Mouse (Mus musculus): ENCODE measurements around the gene Aldh4a1.

The Aldh4a1 gene

DNA sequence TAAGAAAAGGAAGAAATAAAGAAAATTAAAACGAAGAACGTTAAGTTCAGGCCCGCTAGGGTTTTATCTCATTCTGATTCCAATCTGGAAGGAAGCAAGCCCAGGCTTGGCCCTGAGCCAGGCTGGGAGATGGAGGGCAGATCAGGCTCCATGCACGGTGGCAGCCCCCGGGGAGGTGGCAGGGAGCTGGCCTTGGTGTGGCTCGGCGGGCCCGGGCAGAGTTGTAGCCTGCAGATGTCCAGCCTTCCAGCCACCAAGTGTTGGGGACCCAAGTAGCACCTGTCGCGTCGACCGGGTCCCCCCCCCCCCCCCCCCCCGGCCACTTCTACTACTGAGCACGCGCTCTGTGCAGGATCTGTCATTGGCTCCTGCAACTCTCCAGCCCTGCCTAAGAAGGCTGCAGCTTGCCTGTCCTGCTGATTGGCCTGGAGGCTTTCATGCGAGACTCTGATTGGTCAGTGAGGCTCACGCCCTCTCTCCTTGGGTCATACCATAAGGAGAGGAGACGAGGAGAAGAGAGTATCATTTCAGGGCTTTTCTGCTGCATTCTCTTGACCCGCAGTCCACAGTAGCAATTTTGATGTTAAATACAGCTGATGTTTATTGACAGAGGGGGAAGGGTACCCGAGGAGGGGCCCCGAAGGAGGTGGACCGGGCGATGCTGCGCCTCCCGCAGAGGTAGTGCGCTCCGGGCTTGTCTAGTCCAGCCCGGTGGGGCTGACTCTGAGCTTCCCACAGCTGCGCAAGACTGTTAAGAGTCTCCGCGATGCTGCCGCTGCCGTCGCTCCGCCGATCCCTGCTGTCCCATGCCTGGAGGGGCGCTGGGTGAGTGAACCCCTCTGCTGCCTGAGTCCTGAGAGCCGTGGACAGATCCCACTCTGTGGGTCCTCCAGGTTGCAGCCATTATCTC, at the start of gene Aldh4a1:
Gene Aldh4a1, plus strand, starts transcription at position 494 of the 910 bp plus-strand sequence.
- DNase-seq (ENCODE audit: low read depth, low spot score) = peak; percentile 97

DNA sequence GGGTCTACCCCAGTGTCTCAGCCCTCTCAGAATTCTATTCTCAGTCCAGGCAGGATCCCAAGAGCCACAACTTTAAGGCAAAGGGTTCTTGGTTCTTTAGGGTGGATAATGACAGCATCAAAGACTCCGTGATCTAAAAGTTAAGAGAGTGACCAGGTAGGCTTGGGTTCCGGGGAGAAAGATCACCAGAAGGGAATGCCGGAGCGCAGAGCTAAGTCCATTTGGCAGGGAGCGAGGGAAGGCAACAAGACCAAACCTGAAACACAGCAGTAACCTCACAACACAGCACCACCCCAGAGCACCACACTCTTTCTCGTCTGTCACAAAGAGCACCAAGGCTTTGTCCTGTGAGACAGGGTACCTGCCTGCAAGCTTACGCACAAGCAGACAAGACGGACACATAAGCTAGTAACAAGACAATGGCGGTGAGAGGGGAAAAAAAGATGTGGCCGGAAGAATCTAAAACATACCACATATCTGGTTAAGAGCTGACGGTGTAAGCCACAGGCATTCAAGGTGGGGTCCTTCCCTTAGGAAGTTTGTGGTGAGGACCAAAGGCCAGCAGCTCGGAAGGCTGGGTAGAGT, 49.6 kb upstream of the Aldh4a1 start:
- DNase-seq (ENCODE audit: low read depth, low spot score) = no peak

DNA sequence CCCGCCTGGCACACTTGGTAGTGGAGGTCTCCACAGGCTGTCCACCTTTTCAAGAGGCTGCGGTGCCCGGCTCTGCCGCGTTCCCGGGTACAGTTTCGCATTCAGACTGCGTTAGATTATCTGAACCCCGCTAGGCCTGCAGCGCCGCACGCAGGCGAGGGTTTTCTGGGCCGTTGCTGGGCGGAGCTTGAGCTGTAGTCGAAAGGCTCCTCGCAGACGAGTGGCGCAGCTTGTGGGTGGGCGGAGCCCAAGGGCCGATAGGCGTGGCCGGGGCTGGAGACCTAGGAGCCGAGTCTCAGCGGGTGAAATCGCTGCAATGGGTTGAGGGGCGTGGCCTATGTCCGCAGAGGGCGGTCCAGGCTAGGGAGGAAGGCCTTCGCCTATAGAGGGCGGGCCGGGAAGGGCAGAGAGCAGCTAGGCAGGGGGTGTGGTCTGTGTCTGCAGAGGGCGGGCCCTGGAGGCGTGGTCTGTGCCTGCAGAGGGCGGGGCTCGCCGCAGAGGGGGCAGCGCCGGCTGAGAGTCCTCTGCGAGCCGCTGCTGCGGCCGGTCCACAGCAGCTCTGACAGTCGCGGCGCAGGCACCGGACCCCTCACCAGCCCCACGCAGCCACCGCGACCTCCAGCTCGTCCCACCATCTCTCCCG, 48.4 kb upstream of the Aldh4a1 start:
- DNase-seq (ENCODE audit: low read depth, low spot score) = peak; percentile 100

DNA sequence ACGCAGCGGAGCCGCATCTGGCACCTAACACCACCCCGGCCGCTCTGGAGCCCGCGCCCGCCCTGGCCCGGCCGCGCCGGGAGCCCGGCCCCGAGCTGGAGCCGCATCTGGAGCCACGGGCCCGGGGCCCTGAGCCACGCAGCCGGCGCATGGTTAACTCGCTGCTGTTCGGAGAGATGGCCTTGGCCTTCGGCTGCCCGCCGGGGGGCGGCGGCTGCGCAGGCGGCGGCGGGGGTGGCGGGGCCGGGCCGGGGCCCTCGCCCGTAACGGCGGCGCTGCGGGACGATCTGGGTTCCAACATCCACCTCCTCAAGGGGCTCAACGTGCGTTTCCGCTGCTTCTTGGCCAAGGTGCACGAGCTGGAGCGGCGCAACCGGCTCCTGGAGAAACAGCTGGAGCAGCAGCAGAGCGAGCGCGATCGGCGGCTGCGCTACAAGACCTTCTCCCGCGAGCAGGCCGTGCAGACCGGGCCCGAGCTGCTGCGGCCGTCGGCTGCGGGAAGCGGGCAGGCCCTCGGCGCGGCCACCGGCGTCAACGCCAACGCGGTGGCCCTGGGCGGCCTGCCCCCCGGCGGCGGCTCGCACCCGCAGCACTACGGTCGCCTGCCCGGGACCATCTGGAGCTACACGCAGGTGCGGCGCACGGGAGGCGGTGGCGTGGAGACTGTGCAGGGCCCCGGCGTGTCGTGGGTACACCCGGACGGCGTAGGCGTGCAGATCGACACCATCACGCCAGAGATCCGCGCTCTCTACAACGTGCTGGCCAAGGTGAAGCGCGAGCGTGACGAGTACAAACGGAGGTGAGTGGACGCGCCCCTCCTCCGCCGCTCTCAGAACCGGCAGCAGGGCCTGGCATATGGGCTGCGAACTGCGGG, 47.6 kb upstream of the Aldh4a1 start:
- peak; percentile 62 for DNase-seq (ENCODE audit: low read depth, low spot score)

DNA sequence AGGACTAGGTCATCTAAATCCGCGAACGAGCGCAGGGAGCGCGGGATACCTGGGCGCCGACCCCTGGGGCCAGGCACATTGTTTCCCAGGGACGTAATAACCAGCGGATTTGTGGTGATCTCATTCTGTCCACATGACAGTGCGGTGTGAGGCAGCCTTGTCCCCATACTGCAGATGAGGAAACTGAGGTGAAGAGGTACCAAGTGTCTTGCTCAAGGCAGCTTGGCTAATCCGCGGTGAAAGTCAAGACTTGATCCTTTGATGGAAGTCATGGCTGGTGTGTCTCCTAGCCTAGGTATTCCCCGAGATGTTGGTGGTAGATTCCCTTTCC, 47.0 kb upstream of the Aldh4a1 start:
- DNase-seq (ENCODE audit: low read depth, low spot score) = peak; percentile 47

DNA sequence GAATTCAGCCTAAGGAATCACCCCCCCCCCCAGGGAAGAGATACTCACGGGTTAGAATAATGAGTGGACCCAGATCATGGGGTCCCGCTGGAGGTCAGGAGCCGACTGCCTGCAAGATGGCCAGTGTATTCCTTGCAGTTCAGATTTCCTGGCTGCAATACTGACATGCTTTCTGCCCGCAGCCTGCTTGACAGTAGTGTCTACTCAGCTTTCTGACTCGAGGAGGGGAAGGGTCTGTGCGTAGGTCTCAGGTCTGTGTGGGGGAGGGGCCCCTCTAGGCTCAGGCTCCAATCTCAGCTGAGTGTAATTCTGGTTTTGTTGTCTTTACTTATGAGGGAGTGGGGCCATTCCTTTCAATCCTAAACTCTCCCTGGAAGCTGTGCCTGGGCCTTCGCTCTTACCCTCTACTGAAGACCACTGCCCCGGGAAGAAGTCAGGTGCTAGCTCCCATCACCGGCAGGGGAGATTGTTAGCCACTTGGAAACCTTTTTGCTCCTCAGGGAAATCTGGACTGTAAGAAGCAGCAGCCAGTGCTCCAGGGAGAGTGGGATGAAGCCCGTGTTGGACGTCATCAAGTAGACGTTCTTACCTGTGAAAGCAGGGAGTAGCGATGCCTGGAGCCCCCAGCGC, 46.3 kb upstream of the Aldh4a1 start:
- DNase-seq (ENCODE audit: low read depth, low spot score) = no peak

DNA sequence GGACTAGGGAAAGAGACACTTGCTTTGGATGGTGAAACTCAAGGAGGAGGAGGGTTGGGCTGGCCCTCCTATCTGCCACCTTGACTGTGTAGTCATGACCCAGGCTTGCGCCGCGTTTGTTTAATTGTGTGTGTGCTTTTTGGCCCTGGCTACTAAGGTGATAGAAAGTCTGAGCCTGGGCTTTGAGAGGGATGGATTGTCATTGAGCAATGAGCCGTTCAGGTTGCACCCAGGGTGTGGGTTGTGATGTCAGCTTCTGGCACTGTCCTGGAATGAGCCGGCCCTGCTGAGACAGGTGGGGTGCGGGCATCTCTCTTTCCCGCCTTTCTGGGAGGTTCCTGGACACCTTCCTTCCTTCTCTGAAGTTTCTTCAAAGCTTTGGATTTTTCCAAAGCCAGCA, 45.7 kb upstream of the Aldh4a1 start:
- no peak for DNase-seq (ENCODE audit: low read depth, low spot score)

DNA sequence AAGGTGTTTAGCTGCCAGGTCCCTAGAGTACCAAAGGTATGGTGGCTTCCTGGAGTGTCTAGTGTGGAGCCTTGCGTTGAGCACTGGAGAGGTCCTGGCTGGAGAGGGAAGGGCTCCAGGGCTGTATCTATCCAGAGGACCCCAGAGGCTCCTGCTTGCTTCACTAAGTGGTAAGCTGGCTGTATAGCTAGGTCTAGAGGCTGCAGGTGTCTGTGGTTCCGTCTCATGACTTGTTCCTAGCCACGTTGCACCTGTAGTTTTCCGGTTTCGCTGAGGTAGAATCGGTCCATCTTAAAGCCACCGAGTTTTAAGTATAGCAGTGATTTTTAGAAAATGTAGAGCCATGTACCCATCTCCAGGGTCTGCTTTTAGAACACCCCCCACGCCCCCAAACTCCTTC, 44.3 kb upstream of the Aldh4a1 start:
- no peak for DNase-seq (ENCODE audit: low read depth, low spot score)

DNA sequence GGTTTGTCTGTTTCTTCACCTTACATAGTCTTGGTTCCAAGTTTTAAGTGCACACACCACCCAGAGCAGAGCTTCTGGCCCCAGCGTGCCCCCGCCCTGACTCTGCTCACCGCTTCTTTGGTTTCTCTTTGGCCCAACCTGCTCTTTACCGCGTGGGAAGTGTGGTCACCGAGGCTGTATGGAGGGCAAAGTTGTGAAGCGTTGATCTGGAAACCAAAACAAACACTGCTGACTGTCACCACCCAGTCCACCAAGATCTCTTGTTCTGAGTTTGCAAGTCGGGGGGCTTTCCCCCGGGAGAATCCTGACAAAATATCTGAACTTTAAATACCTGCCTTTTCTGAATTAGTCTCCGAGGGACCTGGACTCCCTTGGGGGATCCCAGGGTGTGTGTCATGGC, 43.7 kb upstream of the Aldh4a1 start:
- no peak for DNase-seq (ENCODE audit: low read depth, low spot score)

DNA sequence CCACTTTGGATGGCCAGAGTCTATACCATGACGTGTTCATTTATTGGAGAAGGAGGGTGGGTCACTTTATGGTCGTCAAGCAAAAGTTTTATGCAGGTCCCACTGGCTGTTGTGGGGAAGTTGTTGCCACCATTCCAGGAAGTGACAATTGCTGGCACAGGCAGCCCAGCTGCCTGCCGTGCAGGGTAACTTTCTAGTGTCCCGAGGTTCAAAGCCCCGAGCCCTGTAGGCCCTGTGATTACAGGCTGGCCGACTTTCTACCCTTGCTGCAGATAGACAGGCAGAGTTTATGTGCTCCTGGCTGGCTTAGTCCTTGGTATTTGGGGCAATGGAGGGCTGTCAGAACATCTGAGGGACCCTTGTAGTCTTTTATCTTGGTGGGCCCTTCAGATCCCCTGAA, 43.2 kb upstream of the Aldh4a1 start:
- no peak for DNase-seq (ENCODE audit: low read depth, low spot score)

DNA sequence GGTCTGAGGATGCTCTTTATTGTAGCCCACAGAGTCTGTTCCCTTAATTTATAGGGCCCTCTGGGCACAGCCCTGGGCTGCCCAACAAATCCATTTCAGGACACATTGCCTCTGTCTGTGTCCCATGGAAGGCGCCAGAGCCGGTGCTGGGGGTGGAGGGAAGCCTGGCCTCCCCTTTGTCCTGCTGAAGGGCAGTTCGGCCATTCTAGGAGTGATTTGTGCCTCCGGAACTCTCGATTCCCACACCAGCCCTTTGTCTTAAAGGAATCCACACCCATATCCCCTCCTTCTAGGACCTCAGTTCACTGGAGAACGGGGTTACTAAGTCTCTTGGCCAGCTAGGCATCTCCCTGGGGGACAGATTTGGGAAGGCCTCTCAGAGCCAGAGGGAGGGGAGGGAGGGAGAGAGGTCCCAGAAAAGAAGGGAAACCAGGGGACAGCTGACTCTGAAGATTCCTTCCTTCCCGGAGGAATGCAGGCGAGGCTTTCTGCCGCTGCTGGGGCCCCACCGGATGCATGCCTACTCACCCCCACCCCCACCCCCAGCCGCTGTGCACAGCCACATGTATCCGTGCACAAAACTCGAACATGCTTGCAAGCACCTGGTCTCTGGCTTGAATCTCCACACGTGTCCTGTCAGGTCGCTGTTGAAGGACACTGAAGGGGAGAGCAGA, 41.9 kb upstream of the Aldh4a1 start:
- DNase-seq (ENCODE audit: low read depth, low spot score) = peak; percentile 55

DNA sequence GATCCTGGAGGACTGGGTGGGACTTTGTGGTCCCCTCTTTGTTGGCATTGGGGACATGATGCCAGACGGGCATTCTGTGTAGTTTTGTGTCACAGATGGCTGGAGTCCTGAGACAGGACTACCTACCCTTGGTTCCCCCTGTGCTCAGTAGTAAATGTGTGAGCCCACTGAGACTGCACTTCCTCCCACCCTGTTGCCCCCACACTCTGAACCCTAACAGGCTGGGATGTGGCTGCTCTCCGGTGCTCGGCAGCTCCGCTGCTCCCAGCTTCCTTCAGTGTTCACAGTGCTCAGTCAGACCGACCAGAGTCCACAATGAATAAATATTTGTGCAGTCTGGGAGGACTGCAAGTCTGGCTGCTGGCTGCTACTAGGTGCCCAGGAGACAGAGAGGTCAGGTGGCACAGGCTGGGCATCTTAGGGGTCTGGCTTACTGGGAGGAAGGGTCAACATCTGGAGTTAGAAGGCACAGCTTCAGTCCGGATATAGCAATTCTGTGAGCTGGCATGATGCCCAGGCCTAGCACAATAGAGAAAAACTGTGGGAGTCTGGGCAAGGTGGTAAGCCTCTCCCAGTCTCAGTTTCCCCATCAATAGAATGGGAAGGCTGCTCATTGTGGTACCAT, 41.1 kb upstream of the Aldh4a1 start:
- DNase-seq (ENCODE audit: low read depth, low spot score) = no peak

DNA sequence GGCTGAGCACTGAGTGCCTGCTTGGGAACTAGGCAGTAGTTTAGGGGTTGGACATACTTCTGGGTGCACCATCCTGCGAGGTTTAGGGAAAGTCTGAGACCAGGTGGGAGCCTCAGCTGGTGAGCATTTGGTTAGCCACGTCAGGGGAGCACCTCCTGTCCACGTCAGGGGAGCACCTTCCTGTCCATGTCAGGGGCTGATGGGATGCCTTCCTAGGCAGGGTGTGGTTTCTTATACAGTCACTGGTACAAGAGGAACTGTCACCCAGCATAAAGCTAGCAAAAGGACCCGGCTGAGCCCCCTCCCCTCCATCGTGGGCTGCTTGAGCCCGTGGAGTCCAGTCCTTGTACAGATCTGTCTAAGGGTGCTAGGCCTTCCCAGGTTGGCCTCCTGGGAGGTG, 40.3 kb upstream of the Aldh4a1 start:
- DNase-seq (ENCODE audit: low read depth, low spot score) = no peak

DNA sequence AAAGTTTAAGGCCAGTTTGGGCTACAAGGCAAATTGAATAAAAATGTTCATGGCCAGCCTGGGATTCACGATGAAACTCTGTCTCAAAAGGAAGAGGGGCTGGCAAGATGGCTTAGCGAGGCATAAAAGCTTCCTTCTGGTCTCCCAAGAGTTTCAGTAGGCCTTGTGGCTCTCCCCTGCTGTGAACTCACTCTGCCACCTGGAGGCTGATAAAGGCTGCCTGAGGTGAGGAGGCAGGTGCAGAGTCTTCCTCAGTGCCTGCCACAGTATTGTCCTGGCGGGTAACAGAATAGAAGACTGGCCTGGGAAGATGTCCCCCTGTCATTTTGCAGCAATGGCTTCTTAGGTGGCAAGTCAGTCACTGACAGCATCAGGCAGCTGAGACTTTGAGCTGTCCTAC, 39.8 kb upstream of the Aldh4a1 start:
- peak; percentile 21 for DNase-seq (ENCODE audit: low read depth, low spot score)

DNA sequence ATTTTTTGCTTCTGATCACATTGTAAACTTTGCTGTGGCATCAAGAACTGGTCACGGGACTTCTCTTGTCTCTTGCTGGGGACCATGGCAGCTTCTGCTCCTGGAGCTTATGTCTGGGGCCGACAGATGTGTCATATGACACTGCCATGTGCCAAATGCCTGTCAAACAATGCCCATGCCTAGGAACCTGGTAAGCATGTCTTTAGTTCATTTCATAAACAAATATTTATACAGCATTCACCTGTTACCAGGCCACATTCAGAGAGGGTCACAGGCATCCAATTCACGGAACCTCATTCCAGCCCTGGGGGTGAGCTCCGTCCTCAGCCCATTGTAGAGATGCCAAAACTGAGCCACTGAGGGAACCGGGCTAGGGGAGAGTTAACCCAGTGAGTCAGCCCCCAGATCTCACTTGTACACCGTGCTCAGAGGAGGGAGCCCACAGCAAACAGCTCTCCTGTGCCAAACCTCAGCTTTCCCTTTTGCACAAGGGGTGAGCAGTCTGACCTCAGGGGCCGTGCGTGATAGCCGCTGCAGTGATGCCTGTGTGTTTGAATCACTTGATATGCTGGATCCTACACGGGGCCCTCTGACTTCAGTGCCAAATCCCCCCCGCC, 38.9 kb upstream of the Aldh4a1 start:
- DNase-seq (ENCODE audit: low read depth, low spot score) = no peak

DNA sequence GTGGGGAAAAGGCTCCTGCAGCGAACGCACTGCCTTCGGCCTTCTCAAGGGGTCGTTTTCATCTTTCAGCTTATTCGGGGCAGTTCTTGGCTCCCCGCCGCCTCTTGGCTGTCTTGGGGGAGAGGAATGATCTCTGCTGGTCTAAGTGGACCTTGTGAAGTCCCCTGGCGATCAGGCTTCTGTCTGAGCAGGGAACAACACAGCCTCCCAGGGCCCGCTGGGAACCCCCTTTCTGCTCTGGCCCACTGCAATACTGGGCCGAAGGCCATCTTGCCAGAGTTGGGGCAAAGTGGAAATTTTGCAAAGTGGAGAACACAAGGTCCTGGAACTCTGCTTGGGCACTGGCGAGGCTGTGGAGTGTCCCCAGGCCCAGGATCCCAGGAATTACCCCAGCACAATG, 38.0 kb upstream of the Aldh4a1 start:
- DNase-seq (ENCODE audit: low read depth, low spot score) = no peak

DNA sequence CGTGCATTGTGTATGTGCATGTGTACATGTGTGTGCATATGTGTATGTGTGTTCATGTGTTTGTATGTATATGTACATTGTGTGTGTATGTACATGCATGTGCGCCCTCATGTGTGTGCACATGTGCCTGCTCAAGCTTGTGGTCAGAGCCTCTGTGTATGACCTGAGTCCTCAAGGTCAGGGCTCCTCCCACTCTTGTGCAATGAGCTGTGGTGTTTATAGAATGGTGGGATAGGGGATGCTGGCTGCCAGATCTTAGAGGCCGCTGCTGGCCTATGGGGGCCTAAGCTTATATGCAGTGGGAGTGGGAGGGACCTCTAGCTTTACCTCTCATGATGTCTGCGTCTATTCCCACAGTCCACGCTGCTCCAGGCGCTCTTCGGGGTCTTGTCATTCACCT, 37.0 kb upstream of the Aldh4a1 start:
- DNase-seq (ENCODE audit: low read depth, low spot score) = no peak

DNA sequence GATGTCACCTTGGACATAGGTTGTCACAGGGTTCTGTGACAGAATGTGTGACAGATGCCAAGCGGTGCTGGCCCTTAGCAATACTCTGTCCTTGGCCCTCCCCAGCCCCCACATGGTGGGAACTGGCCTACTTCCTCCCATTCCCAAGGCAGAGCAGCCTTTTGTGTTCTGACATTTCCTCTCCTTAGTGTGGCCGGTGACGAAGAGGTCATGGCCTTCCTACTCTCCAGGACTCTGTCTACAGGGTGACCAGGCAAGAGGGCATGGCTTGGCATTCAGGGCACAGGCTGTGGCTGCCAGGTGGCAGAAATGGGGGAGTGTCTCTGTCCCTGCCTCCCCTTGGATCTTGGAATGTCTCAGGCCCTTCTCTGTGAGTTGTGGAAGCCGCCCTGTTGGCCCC, 35.3 kb upstream of the Aldh4a1 start:
- DNase-seq (ENCODE audit: low read depth, low spot score) = no peak

DNA sequence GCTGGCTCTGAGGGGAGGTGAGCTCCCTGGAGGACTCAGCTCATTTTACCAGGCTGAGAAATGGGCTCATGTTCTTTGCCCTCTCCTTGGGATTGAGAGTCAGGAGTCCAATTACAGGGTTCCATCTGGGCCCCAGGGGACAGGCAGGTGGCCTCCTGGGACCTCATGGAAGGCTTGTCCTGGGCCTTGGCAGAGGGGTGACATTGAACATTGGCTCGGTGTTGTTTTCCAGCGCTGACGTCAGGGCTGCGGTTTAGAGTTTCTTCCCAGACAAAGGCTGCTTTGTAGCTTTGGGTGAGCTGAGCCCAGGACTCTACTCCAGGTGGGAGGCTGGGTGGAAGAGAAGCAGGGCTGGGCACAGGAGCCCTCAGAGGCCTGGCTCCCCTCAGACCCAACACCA, 34.9 kb upstream of the Aldh4a1 start:
- peak; percentile 51 for DNase-seq (ENCODE audit: low read depth, low spot score)

Measured in ZHBTc4 (cell line).